Mouse (Mus musculus): ENCODE results near the gene Nomo1. TPM values are rescaled to one million over a fixed set of nuclear protein-coding genes. Genes with fewer than 3 reads are reported as not detected.

Nomo1 gene
- polyA plus RNA-seq, 1 experiment = 34.0 TPM

GRCm38 (mm10) chr7:46021951-46022350 is 11.5 kb upstream of the Nomo1 start:
- no peak for DNase-seq
- WGBS = 59% methylated on average over 4 of the region's 4 CpGs
- H3K4me1 ChIP-seq (ENCODE audit: control insufficient read depth, insufficient read depth, low read length) = no peaks in the 10 kb centered on the region
- no peak overlapping the region for H3K4me3 ChIP-seq (replicated peaks; ENCODE audit: extremely low read depth, low read depth, low read length)
- TF ChIP-seq POLR2A (IDR thresholded peaks at IDR 0.05; ENCODE audit: borderline replicate concordance, extremely low read depth, low read depth, low read length) (no peak), CTCF (IDR thresholded peaks at IDR 0.05; ENCODE audit: insufficient read depth, low read length) (no peak)

DNA sequence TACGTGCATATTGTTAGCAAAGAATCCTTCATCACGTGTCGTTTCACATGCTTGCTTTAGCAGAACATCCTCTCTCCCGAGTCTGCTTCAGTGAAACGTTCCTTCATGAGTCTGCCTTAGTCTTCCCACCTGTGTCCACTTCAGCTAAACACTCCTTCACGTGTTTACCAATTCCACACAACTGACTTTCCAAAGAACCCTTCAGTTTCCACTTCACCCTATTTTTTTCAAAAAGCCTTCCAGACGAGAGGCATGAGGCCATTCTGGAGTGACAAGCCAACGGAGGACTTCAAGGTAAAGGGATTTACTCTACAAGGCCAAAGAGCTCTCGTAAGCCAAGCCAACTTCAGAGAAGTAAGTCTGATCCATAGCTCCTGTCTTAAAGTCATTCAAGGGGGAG is 8.1 kb upstream of the Nomo1 start:
- no peaks in the 10 kb centered on the region for H3K4me1 ChIP-seq (ENCODE audit: control insufficient read depth, insufficient read depth, low read length)
- no peak for DNase-seq
- 57% methylated on average over 9 of the region's 9 CpGs for WGBS
- TF ChIP-seq POLR2A (IDR thresholded peaks at IDR 0.05; ENCODE audit: borderline replicate concordance, extremely low read depth, low read depth, low read length) (no peak), CTCF (IDR thresholded peaks at IDR 0.05; ENCODE audit: insufficient read depth, low read length) (no peak)
- no peak overlapping the region for H3K4me3 ChIP-seq (replicated peaks; ENCODE audit: extremely low read depth, low read depth, low read length)

GRCm38 (mm10) chr7:46028681-46029080 is 4.8 kb upstream of the Nomo1 start:
- no peak for TF ChIP-seq POLR2A (IDR thresholded peaks at IDR 0.05; ENCODE audit: borderline replicate concordance, extremely low read depth, low read depth, low read length)
- H3K4me3 ChIP-seq (replicated peaks; ENCODE audit: extremely low read depth, low read depth, low read length) = no peak overlapping the region
- H3K4me1 ChIP-seq (ENCODE audit: control insufficient read depth, insufficient read depth, low read length) = no peaks in the 10 kb centered on the region
- 70% methylated on average over 10 of the region's 10 CpGs for WGBS
- DNase-seq = no peak

DNA sequence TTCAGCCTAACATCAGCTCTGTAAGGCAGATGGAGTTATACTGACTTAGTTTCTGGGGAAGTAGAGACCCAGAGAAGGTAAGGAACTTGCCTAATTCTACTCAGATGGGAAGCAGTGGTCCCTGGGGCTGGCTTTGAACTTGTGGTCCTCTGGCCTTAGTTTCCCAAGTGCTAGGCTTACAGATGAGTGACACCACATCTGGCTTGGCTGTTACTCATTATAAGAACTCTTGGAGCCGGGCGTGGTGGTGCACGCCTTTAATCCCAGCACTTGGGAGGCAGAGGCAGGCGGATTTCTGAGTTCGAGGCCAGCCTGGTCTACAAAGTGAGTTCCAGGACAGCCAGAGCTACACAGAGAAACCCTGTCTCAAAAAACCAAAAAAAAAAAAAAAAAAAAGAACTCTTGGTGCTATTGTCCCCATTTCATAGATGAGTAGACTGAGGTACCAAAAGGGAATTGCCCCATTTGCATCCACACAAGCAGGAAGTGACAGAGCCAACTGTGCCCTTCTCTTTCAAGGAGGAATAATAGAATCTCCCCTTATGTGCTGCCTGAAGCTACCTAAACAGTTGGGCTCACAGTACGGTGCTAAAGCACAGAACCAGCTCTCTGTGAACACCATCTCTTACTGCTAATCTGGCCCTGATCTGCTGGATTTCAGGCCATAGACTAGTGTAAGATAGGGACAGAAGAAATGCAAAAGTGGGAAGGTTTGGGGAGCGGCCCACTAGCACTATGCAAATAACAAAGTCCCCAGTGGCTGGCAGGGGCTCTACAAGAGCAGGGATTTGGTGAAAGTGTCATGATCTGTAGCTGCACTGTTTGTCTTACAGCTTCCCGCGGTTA is 4.0 kb upstream of the Nomo1 start:
- no peak for DNase-seq
- no peaks in the 10 kb centered on the region; the same call in 1 of the 2 replicates for H3K4me1 ChIP-seq (ENCODE audit: control insufficient read depth, insufficient read depth, low read length)
- WGBS = 63% methylated on average over 9 of the region's 9 CpGs
- H3K4me3 ChIP-seq (replicated peaks; ENCODE audit: extremely low read depth, low read depth, low read length) = no peak overlapping the region
- no peak for TF ChIP-seq CTCF (IDR thresholded peaks at IDR 0.05; ENCODE audit: insufficient read depth, low read length)
- no peak for TF ChIP-seq POLR2A (IDR thresholded peaks at IDR 0.05; ENCODE audit: borderline replicate concordance, extremely low read depth, low read depth, low read length)

- no peak for TF ChIP-seq POLR2A (IDR thresholded peaks at IDR 0.05; ENCODE audit: borderline replicate concordance, extremely low read depth, low read depth, low read length)
- TF ChIP-seq CTCF (IDR thresholded peaks at IDR 0.05; ENCODE audit: insufficient read depth, low read length) = no peak
- DNase-seq = peak; percentile 22
- Histone ChIP-seq H3K4me3 (replicated peaks; ENCODE audit: extremely low read depth, low read depth, low read length) (no peak within 1 kb of the TSS), H3K4me1 (ENCODE audit: control insufficient read depth, insufficient read depth, low read length) (peaks cover 4% of the 10 kb centered on the region; the same call in 1 of the 2 replicates)
- 16% methylated on average over 11 of the region's 11 CpGs for WGBS
These were observed 3.4 kb upstream of the Nomo1 start, which contains the start of gene Abcc6 for GRCm38 (mm10) chr7:46030145-46030488. TSS of gene Abcc6 (minus strand) at chr7:46030302.

DNA sequence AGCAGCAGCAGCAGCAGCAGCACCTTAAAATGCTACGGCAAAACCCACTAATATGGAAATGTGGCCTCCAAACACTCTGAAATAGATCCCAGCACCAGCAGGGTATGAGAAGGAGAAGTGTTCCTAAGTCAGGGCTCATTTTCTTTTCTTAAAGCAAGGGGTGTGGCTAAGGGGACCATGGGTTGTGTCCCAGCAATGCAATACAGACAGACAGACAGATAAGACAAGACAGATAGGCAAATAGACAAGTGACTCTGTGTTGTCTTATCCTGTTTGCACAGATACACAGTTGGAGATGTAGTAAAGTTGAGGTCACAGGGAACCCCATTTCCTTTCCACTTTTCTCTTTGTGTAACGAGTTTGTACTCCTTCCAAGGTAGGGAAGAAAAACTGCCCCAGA is 2.4 kb upstream of the Nomo1 start:
- Histone ChIP-seq H3K4me3 (replicated peaks; ENCODE audit: extremely low read depth, low read depth, low read length) (no peak overlapping the region), H3K4me1 (ENCODE audit: control insufficient read depth, insufficient read depth, low read length) (peaks cover 4% of the 10 kb centered on the region; the same call in 1 of the 2 replicates)
- TF ChIP-seq POLR2A (IDR thresholded peaks at IDR 0.05; ENCODE audit: borderline replicate concordance, extremely low read depth, low read depth, low read length) (no peak), CTCF (IDR thresholded peaks at IDR 0.05; ENCODE audit: insufficient read depth, low read length) (no peak)
- DNase-seq = no peak
- WGBS = 50% methylated on average over 2 of the region's 2 CpGs

DNA sequence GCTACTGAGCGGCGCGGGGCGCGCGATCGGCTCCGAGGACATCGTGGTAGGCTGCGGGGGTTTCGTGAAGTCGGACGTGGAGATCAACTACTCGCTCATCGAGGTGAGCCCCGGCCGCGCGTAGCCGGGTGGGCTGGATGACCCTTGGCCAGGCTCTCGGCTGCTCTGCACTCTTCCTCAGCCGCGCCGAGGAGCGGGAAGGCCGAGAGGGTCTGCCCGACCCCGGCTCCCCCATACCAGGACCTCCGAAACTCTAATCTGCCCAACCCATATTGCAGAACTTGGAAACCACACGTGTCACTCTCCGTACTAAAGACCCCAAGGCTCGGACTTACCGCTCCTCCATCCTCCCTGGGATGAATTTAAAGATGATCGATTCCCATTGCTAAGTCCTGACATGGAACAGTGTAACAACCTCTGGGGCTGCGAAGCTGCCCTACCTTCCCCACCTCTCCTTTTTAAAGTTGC is 406 bp downstream of the Nomo1 start:
- DNase-seq = no peak
- under 1% methylated on average over 34 of the region's 35 CpGs for WGBS
- TF ChIP-seq POLR2A (IDR thresholded peaks at IDR 0.05; ENCODE audit: borderline replicate concordance, extremely low read depth, low read depth, low read length) (no peak), CTCF (IDR thresholded peaks at IDR 0.05; ENCODE audit: insufficient read depth, low read length) (no peak)
- H3K4me1 ChIP-seq (ENCODE audit: control insufficient read depth, insufficient read depth, low read length) = peaks cover 4% of the 10 kb centered on the region; the same call in 1 of the 2 replicates
- peak overlapping the region; percentile 99 for H3K4me3 ChIP-seq (replicated peaks; ENCODE audit: extremely low read depth, low read depth, low read length)

DNA sequence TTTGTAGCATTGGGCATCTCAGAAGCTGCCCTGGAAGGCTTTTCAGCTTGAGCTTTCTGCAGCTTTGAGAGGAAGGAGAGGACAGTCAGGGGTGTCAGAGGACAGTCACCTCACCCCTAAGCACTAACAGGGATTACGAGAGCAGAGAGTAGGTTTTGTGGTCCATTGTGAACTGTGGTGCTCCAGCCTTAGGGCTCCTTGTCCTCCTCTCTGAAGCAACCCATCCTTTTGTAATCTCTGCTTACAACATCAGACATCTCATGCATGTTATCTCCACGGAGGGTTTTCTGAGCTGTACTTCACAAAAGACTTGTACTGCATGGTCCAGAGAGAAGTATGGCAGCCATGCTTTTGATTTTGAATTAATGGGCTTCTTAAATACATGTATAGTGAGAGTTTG is 1.5 kb downstream of the Nomo1 start:
- TF ChIP-seq CTCF (IDR thresholded peaks at IDR 0.05; ENCODE audit: insufficient read depth, low read length) (no peak), POLR2A (IDR thresholded peaks at IDR 0.05; ENCODE audit: borderline replicate concordance, extremely low read depth, low read depth, low read length) (no peak)
- Histone ChIP-seq H3K4me1 (ENCODE audit: control insufficient read depth, insufficient read depth, low read length) (peaks cover 4% of the 10 kb centered on the region; the same call in 1 of the 2 replicates), H3K4me3 (replicated peaks; ENCODE audit: extremely low read depth, low read depth, low read length) (no peak overlapping the region)
- WGBS = 71% methylated on average over 2 of the region's 2 CpGs
- no peak for DNase-seq

DNA sequence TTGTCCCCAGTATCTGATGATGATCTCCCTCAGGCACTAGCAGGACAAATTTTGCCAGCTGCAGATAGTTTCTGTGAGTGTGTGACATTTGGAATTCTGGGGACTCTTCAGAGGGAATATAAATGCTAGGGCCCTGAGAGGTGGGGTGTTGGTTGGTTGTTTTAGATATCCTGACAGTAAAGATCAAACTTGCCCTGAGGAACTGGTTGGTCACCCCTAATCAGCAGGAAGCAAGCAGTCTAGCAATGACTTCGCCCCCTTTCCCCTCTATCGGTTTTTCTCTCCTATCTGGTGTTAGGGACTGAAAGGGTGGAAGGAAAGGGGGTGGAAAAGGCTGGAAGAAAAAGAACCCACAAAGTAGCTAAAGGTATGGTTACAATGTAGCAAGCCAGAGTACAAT is 2.0 kb downstream of the Nomo1 start:
- no peak for TF ChIP-seq CTCF (IDR thresholded peaks at IDR 0.05; ENCODE audit: insufficient read depth, low read length)
- no peak for TF ChIP-seq POLR2A (IDR thresholded peaks at IDR 0.05; ENCODE audit: borderline replicate concordance, extremely low read depth, low read depth, low read length)
- DNase-seq = no peak
- 78% methylated on average over 2 of the region's 2 CpGs for WGBS
- Histone ChIP-seq H3K4me3 (replicated peaks; ENCODE audit: extremely low read depth, low read depth, low read length) (no peak overlapping the region), H3K4me1 (ENCODE audit: control insufficient read depth, insufficient read depth, low read length) (peaks cover 4% of the 10 kb centered on the region; the same call in 1 of the 2 replicates)

GRCm38 (mm10) chr7:46037433-46037832 is 3.9 kb downstream of the Nomo1 start:
- 89% methylated on average over 6 of the region's 6 CpGs for WGBS

More at GRCm38 (mm10) chr7:46037433-46037832, 3.9 kb downstream of the Nomo1 start:
- no peak overlapping the region for H3K4me3 ChIP-seq (replicated peaks; ENCODE audit: extremely low read depth, low read depth, low read length)
- DNase-seq = no peak
- TF ChIP-seq POLR2A (IDR thresholded peaks at IDR 0.05; ENCODE audit: borderline replicate concordance, extremely low read depth, low read depth, low read length) (no peak), CTCF (IDR thresholded peaks at IDR 0.05; ENCODE audit: insufficient read depth, low read length) (no peak)
- peaks cover 4% of the 10 kb centered on the region; the same call in 1 of the 2 replicates for H3K4me1 ChIP-seq (ENCODE audit: control insufficient read depth, insufficient read depth, low read length)
